Mouse (Mus musculus) lung, adult 10 weeks (tissue): Measurements from ENCODE around the gene Abhd17a. TPM values are rescaled to one million over a fixed set of nuclear protein-coding genes. Genes with fewer than 3 reads are reported as not detected.

Experiments
- polyA plus RNA-seq: library from polyadenylated mRNA; stranded (reverse); fragments of 350-450 nt; fragmentation: Illumina TruSeq; extraction: RNeasy Lipid Tissue Mini Kit (QIAGEN cat#74804); gene quantifications from one replicate; pipeline ENCODE4 v1.2.3, GENCODE M21; 2014; ENCODE audit warnings: low read depth, low replicate concordance; ENCODE audit not compliant: insufficient read depth

Abhd17a gene
- 63.0 TPM for polyA plus RNA-seq

GRCm38 (mm10) chr10:80589879-80590854 is at the start of gene Abhd17a:
TSS of gene Abhd17a (minus strand) at chr10:80590341.

GRCm38 (mm10) chr10:80622661-80623456 is 32.7 kb upstream of the Abhd17a start, which contains the start of gene Csnk1g2:
TSS of gene Csnk1g2 (plus strand) at chr10:80622838.

GRCm38 (mm10) chr10:80605721-80606120 is 15.6 kb upstream of the Abhd17a start, which contains the start of gene Gm49322:
TSS of gene Gm49322 (plus strand) at chr10:80606021.

GRCm38 (mm10) chr10:80602698-80603325 is 12.7 kb upstream of the Abhd17a start, which contains the start of the genes Scamp4 and Adat3:
TSS of gene Scamp4 (plus strand) at chr10:80602872.
TSS of gene Adat3 (plus strand) at chr10:80602880.

GRCm38 (mm10) chr10:80577195-80578130 is 12.7 kb downstream of the Abhd17a start, which contains the start of gene Klf16:
TSS of gene Klf16 (minus strand) at chr10:80577321.

GRCm38 (mm10) chr10:80561116-80561944 is 28.8 kb downstream of the Abhd17a start, which contains the start of gene Rexo1:
TSS of gene Rexo1 (minus strand) at chr10:80561560.

GRCm38 (mm10) chr10:80538710-80539394 is 51.3 kb downstream of the Abhd17a start, which contains the start of gene Atp8b3:
TSS of gene Atp8b3 (minus strand) at chr10:80539124.

Other genes starting within 250 kb of the Abhd17a start
- gene Adamtsl5, start 241.9 kb downstream of the Abhd17a start, polyA plus RNA-seq, result 21.3 TPM
- 1.6 TPM for gene Plk5, start 233.9 kb downstream of the Abhd17a start, polyA plus RNA-seq
- 6.8 TPM for gene Mex3d, start 202.7 kb downstream of the Abhd17a start, polyA plus RNA-seq
- gene Mbd3, start 190.8 kb downstream of the Abhd17a start, polyA plus RNA-seq, result 93.3 TPM
- gene Uqcr11, start 183.5 kb downstream of the Abhd17a start, polyA plus RNA-seq, result 589 TPM
- gene Tcf3, start 156.7 kb downstream of the Abhd17a start, polyA plus RNA-seq, result 25.1 TPM
- gene Onecut3, start 95.5 kb downstream of the Abhd17a start, polyA plus RNA-seq, result not detected
- gene Atp8b3, start 51.2 kb downstream of the Abhd17a start, polyA plus RNA-seq, result not detected
- gene Rexo1, start 28.8 kb downstream of the Abhd17a start, polyA plus RNA-seq, result 10.9 TPM
- 10.0 TPM for gene Klf16, start 13.0 kb downstream of the Abhd17a start, polyA plus RNA-seq
- gene Scamp4, start 12.5 kb upstream of the Abhd17a start, polyA plus RNA-seq, result 39.5 TPM
- 1.3 TPM for gene Adat3, start 12.5 kb upstream of the Abhd17a start, polyA plus RNA-seq
- 0.44 TPM for gene Gm49322, start 15.7 kb upstream of the Abhd17a start, polyA plus RNA-seq
- gene Csnk1g2, start 32.5 kb upstream of the Abhd17a start, polyA plus RNA-seq, result 98.5 TPM
- gene Btbd2, start 66.7 kb upstream of the Abhd17a start, polyA plus RNA-seq, result 24.0 TPM
- 80.0 TPM for gene Mknk2, start 87.8 kb upstream of the Abhd17a start, polyA plus RNA-seq
- 23.9 TPM for gene Mob3a, start 111.6 kb upstream of the Abhd17a start, polyA plus RNA-seq
- gene Izumo4, start 111.8 kb upstream of the Abhd17a start, polyA plus RNA-seq, result 26.3 TPM
- 26.6 TPM for gene Ap3d1, start 151.9 kb upstream of the Abhd17a start, polyA plus RNA-seq
- 6.0 TPM for gene Dot1l, start 164.9 kb upstream of the Abhd17a start, polyA plus RNA-seq
- 19.4 TPM for gene Sf3a2, start 207.9 kb upstream of the Abhd17a start, polyA plus RNA-seq
- 47.8 TPM for gene Plekhj1, start 208.3 kb upstream of the Abhd17a start, polyA plus RNA-seq
- gene Amh, start 214.9 kb upstream of the Abhd17a start, polyA plus RNA-seq, result 0.19 TPM
- not detected for gene Jsrp1, start 223.2 kb upstream of the Abhd17a start, polyA plus RNA-seq
- 1,024 TPM for gene Oaz1, start 236.3 kb upstream of the Abhd17a start, polyA plus RNA-seq